Mouse (Mus musculus): ENCODE results near the gene Bap1. TPM values are rescaled to one million over a fixed set of nuclear protein-coding genes. Genes with fewer than 3 reads are reported as not detected.

Bap1 gene
- polyA plus RNA-seq, 1 experiment from 2014 or later = 93.3 TPM

GRCm38 (mm10) chr14:31269456-31270100, 18.3 kb downstream of the Bap1 start:
- peak; percentile 66 for ATAC-seq (ENCODE audit: low FRiP score)
- no peaks in the 10 kb centered on the region for H3K27me3 ChIP-seq (ENCODE audit: control insufficient read depth, insufficient read depth, low read length)
- H3K9ac ChIP-seq = peak overlapping the region; percentile 41; the same call in 1 of the 2 replicates
- peaks cover 22% of the 10 kb centered on the region for H3K4me1 ChIP-seq (replicated peaks; ENCODE audit: control insufficient read depth, insufficient read depth, low read length)
- H3K36me3 ChIP-seq (replicated peaks; ENCODE audit: control insufficient read depth, insufficient read depth) = no peaks in the 10 kb centered on the region
- H3K4me3 ChIP-seq (replicated peaks; ENCODE audit: low read length) = peak overlapping the region; percentile 16
- peak overlapping the region; percentile 51 for H3K4me2 ChIP-seq (replicated peaks)
- WGBS = 19% methylated on average over 25 of the region's 28 CpGs
- H3K27ac ChIP-seq = peak overlapping the region; percentile 74
- DNase-seq (ENCODE audit: low spot score) = peak; percentile 29
- H3K9me3 ChIP-seq (ENCODE audit: control insufficient read depth, low read length) = no peaks in the 10 kb centered on the region

- H3K27ac ChIP-seq = no peak overlapping the region
- no peak overlapping the region for H3K4me2 ChIP-seq (replicated peaks)
- WGBS = 91% methylated on average over 6 of the region's 6 CpGs
- H3K9me3 ChIP-seq (ENCODE audit: control insufficient read depth, low read length) = no peaks in the 10 kb centered on the region
- peaks cover 22% of the 10 kb centered on the region for H3K4me1 ChIP-seq (replicated peaks; ENCODE audit: control insufficient read depth, insufficient read depth, low read length)
- ATAC-seq (ENCODE audit: low FRiP score) (no peak), DNase-seq (ENCODE audit: low spot score) (no peak)
- H3K4me3 ChIP-seq (replicated peaks; ENCODE audit: low read length) = no peak overlapping the region
- H3K9ac ChIP-seq = no peak overlapping the region
- no peaks in the 10 kb centered on the region for H3K36me3 ChIP-seq (replicated peaks; ENCODE audit: control insufficient read depth, insufficient read depth)
- H3K27me3 ChIP-seq (ENCODE audit: control insufficient read depth, insufficient read depth, low read length) = no peaks in the 10 kb centered on the region
These were observed 19.9 kb downstream of the Bap1 start for GRCm38 (mm10) chr14:31271121-31271520.

- H3K27ac ChIP-seq = no peak overlapping the region
- 21% methylated on average over 7 of the region's 7 CpGs for WGBS
- H3K27me3 ChIP-seq (ENCODE audit: control insufficient read depth, insufficient read depth, low read length) = no peaks in the 10 kb centered on the region
- DNase-seq (ENCODE audit: low spot score) = peak; percentile 86
- H3K4me1 ChIP-seq (replicated peaks; ENCODE audit: control insufficient read depth, insufficient read depth, low read length) = peaks cover 22% of the 10 kb centered on the region
- no peaks in the 10 kb centered on the region for H3K36me3 ChIP-seq (replicated peaks; ENCODE audit: control insufficient read depth, insufficient read depth)
- no peak overlapping the region for H3K9ac ChIP-seq
- no peak overlapping the region for H3K4me3 ChIP-seq (replicated peaks; ENCODE audit: low read length)
- ATAC-seq (ENCODE audit: low FRiP score) = no peak
- no peaks in the 10 kb centered on the region for H3K9me3 ChIP-seq (ENCODE audit: control insufficient read depth, low read length)
- H3K4me2 ChIP-seq (replicated peaks) = no peak overlapping the region
These were observed 20.9 kb downstream of the Bap1 start for GRCm38 (mm10) chr14:31272164-31272563.

- 88% methylated on average over 8 of the region's 8 CpGs for WGBS
- H3K4me2 ChIP-seq (replicated peaks) = no peak overlapping the region
- H3K9ac ChIP-seq = no peak overlapping the region
- H3K4me3 ChIP-seq (replicated peaks; ENCODE audit: low read length) = no peak overlapping the region
- H3K27me3 ChIP-seq (ENCODE audit: control insufficient read depth, insufficient read depth, low read length) = no peaks in the 10 kb centered on the region
- H3K27ac ChIP-seq = no peak overlapping the region
- H3K4me1 ChIP-seq (replicated peaks; ENCODE audit: control insufficient read depth, insufficient read depth, low read length) = no peaks in the 10 kb centered on the region
- no peak for ATAC-seq (ENCODE audit: low FRiP score)
- no peaks in the 10 kb centered on the region for H3K36me3 ChIP-seq (replicated peaks; ENCODE audit: control insufficient read depth, insufficient read depth)
- H3K9me3 ChIP-seq (ENCODE audit: control insufficient read depth, low read length) = no peaks in the 10 kb centered on the region
- DNase-seq (ENCODE audit: low spot score) = no peak
These were observed 34.5 kb downstream of the Bap1 start for GRCm38 (mm10) chr14:31285728-31286127.

Other genes with a start within 250 kb of the Bap1 start
- 315 and 357 TPM in 2 replicates for gene Spcs1, start 249.8 kb upstream of the Bap1 start, polyA plus RNA-seq (2014; fragmentation: Nextera tagmentation; extraction: Ambion mirVana)
- gene Pbrm1, start 232.3 kb upstream of the Bap1 start, polyA plus RNA-seq (2014; fragmentation: Nextera tagmentation; extraction: Ambion mirVana) = 98.2 and 105 TPM in 2 replicates
- gene Gnl3, start 232.3 kb upstream of the Bap1 start, polyA plus RNA-seq (2014; fragmentation: Nextera tagmentation; extraction: Ambion mirVana) = 43.2 and 44.6 TPM in 2 replicates
- 55.5 and 77.7 TPM in 2 replicates for gene Smim4, start 122.5 kb upstream of the Bap1 start, polyA plus RNA-seq (2014; fragmentation: Nextera tagmentation; extraction: Ambion mirVana)
- gene Nt5dc2, start 120.4 kb upstream of the Bap1 start, polyA plus RNA-seq (2014; fragmentation: Nextera tagmentation; extraction: Ambion mirVana) = 260 and 277 TPM in 2 replicates
- gene Stab1, start 82.8 kb upstream of the Bap1 start, polyA plus RNA-seq (2014; fragmentation: Nextera tagmentation; extraction: Ambion mirVana) = 17.9 and 27.6 TPM in 2 replicates
- 2.4 and 3.2 TPM in 2 replicates for gene Tnnc1, start 43.1 kb upstream of the Bap1 start, polyA plus RNA-seq (2014; fragmentation: Nextera tagmentation; extraction: Ambion mirVana)
- 304 and 309 TPM in 2 replicates for gene Nisch, start 34.5 kb upstream of the Bap1 start, polyA plus RNA-seq (2014; fragmentation: Nextera tagmentation; extraction: Ambion mirVana)
- gene Sema3g, start 33.6 kb upstream of the Bap1 start, polyA plus RNA-seq (2014; fragmentation: Nextera tagmentation; extraction: Ambion mirVana) = 0.27 and 0.32 TPM in 2 replicates
- 10.4 and 10.7 TPM in 2 replicates for gene Phf7, start 133 bp upstream of the Bap1 start, polyA plus RNA-seq (2014; fragmentation: Nextera tagmentation; extraction: Ambion mirVana)
- gene Dnah1, start 72.4 kb downstream of the Bap1 start, polyA plus RNA-seq (2014; fragmentation: Nextera tagmentation; extraction: Ambion mirVana) = 3.6 and 4.3 TPM in 2 replicates
- 90.6 and 103 TPM in 2 replicates for gene Capn7, start 85.2 kb downstream of the Bap1 start, polyA plus RNA-seq (2014; fragmentation: Nextera tagmentation; extraction: Ambion mirVana)
- 86.9 and 93.7 TPM in 2 replicates for gene Sh3bp5, start 184.6 kb downstream of the Bap1 start, polyA plus RNA-seq (2014; fragmentation: Nextera tagmentation; extraction: Ambion mirVana)
- 9.3 and 10.0 TPM in 2 replicates for gene Eaf1, start 242.9 kb downstream of the Bap1 start, polyA plus RNA-seq (2014; fragmentation: Nextera tagmentation; extraction: Ambion mirVana)
- gene Mettl6, start 243.6 kb downstream of the Bap1 start, polyA plus RNA-seq (2014; fragmentation: Nextera tagmentation; extraction: Ambion mirVana) = 41.7 and 45.0 TPM in 2 replicates